Mouse (Mus musculus) skeletal muscle tissue, adult 2 months (tissue): Measurements from ENCODE around the gene Ckap2.

ENCODE experiments used
- DNase-seq: peaks from one replicate; pipeline ENCODE4 v3.0.0-alpha.2; 2012; ENCODE audit warnings: low read depth, low spot score

The Ckap2 gene

DNA sequence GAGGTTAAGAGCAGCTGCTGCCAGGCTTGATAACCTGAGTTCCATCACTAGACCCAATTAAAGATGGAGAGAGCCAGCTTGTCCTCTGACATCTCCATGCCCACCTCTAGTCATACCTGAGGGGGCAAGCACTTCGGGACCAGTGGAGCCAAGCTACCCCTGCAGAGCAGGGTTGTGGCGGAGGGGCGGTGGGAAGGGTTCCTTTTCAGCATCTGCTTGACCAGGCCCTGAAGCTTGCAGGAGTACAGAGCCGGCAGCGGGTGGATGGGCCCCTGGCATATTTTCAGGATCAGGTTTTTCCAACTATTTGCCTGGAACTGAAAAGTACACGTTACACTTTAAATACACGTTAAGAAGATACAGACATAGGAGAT, 37.3 kb downstream of the Ckap2 start:
- DNase-seq, result no peak

DNA sequence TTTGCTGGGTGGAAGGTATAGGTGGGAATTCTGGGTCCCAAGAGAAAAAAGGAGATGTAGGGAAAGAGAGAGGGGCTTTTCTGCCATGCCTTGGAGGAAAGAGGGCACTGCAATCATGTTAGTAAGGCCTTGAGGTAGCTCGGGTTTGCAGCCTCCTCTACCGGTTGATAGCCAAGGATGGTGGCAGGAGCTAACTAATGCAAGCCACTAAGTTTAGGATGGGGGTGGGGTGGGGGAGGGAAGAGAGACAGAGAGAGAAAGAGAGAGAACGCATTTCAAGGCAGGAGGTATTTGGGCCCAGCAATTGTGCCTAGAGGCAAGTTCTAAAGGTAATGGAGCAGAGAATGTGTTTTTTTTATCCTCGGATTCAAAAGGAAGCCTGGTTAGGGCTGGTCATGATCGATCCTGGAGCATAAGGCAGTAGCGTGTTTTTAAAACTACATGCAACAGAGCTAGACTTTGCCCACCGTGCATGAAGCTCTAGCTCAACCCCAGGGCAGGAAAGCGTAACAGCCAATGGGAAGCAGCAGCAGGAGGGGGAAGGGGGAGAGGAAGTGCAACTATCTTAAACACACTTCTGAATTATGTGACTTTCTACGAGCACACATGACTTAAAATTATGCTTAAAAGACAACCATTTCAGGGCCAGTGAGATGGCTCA, 37.8 kb downstream of the Ckap2 start:
- DNase-seq, result no peak

DNA sequence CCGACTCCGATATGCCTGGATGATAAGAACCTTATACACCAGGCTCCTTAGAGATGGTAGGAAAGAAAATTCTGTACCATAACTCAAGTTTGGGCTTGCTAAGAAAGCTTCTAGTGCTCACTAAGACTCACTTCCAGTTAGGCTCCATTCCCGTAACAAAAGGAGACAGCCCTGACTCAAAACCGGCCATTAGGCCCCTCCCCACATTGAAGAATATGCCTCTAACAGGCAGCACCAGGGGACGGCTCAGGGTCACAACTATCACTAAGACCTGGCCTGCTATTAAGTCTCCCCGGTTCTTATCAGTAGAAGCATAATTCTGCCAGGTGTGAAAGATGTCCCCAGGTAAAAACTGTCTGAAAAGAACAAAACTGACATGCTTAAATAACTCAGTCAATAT, 39.8 kb downstream of the Ckap2 start:
- DNase-seq, result no peak

DNA sequence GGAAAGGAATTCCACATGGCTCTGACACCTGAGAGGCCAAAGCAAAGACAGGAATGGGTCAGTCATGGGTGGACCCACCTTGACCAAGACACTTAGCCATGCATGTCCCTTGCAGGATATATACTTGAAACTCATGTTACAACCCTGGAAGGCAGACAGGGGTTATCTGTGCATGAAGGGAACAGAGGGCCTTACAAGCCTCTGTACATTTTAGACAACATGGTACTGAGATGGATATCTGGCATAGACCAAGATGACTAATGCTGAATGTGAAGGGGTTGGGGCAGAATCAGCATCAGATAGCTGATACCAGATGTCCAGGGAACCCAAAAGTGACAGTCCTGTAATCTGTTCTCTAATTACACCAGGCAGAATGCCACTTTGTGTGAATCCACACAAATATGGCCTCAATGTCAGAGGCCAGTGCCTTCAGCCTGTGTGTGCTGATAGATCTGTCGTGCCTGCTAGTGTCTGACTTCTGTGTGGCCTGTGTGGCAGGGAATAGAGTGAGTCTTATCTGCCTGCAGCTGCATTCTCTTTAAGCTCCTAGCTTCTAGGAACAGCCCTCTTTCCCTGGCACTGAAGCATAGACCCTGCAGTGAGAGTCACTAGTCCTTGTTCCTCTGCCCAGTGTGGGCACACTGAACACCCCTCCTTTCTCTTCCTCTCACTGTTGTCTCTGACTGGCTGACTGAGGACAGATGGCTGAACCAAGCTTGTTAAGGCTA, 41.7 kb downstream of the Ckap2 start:
- DNase-seq, result no peak

DNA sequence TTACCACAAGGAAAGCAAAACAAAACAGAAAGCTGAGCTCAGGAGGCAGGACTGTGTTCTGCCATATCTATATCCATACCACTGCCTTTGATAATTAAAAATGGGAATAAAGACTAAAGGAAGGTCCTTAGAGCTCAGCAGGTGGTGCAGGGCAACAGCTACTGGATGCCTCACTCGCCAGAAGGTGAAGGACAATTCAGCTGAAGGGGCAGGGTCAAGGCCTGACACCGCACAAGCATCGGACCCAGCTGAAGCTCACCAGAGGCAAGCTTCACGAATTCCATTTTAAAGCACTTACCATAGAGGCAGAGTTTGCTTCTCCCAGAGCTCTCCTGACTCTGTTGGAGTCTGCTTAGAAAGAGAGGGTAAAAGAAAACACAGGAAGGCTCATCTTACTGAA, 43.0 kb downstream of the Ckap2 start:
- DNase-seq, result no peak

DNA sequence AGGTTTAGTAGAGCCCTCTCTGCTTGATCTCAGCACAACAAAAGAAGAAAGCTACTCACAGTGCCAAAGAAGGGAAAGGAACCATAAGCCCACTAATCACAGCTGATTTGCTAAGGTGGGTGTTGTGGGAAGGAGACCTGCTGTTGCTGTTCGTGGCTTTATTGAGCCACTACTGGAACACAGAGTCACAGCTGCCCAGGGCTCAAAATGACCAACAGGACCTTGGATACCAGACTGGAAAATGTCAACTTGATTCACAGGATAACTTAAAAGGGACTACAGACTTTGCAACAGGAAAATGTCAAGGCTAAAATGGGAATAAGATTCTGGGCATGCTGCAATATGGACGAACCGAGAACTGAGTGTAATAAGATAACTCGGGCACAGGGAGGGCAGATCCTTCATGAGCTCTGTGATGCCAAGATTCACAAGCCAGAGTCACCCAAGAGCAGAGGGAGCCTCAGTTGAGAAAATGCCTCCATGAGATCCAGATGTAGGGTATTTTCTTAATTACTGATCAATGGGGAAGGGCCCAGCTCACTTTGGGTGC, 43.7 kb downstream of the Ckap2 start:
- DNase-seq, result peak; percentile 87

DNA sequence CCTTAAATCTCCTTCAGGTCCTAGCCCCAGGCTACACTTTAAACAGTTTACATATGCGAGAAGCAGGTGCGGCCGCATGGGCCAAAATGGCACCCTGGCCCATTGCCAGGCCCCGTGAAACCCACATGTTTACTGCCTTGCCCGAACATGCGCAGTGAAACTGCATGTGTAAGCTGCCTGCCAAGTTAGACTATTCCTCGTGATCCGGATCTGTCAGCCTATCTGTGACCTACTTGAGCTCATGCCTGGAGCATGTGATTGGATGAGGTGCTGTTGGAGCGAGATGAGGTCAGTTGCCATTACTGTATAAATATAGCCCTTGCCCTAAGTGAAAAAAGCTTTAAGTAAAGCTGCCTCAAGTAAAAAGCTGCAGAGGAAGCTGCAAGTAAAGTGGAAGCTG, 49.2 kb downstream of the Ckap2 start:
- peak; percentile 93 for DNase-seq

DNA sequence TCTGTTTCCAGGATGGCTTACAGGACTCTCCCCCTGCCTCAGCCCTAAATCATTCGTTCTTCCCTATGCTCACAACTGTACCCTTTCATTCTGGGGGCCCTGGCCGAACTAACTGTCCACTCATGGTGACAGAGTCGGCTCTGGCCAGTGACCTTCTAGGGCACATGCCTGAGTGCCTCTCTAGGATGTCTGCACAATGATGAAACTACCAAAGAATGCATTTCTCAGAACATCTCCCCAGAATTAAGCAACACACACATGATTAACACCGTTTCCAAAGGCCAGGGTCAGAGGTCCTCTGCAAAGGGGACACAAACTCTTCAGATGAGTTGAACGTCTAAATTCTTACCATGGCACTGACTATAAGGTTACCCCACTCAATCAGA, 50.9 kb downstream of the Ckap2 start:
- no peak for DNase-seq

DNA sequence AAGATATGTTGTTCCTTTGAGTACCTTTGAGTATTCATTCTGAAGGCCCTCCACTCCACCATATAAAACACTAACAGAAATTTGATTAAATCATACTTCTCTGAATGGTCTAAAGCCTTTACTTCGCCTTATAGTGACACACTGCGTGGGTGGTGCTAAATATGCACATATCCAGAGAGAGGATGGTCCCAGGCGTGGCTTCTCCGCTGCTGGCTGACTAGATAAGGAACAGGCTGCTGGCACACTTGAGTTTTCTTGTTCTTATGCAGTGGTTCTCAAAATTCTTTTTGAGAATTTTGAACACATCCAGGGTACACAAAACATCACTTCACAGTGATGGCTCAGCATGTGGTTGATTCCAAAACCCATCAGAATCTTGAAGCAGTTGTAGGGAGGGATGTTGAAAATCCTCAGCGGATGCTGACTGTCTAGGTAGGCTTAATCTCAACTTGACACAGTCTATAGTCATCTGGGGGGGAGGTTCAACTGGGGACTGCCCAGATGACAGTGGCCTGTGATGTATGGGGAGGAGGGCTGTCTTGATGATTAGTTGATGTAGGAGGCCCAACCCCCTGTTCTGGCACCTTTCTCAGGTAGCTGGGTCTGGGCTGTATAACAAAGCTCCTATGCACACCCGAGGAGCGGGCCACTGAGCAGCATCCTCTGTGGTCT, 51.4 kb downstream of the Ckap2 start:
- no peak for DNase-seq

DNA sequence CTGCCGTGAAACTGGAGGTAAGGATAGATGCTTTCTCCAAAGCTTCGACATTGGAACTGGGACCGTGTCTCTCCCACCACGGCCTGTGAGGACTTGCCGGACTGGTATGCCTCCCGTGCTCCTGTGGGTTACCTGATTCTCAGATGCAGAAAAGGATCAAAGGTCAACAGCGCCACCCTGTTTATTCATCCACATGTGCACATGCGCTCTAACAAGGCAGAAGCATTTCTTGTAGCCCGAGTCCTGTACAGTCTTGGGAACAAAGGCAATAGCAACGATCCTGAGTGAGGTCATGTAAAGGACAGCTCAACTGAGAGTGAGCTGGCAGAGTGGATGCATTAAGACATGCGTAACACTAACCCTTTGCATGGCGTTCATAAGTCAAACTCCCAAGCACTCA, 53.6 kb downstream of the Ckap2 start:
- no peak for DNase-seq

DNA sequence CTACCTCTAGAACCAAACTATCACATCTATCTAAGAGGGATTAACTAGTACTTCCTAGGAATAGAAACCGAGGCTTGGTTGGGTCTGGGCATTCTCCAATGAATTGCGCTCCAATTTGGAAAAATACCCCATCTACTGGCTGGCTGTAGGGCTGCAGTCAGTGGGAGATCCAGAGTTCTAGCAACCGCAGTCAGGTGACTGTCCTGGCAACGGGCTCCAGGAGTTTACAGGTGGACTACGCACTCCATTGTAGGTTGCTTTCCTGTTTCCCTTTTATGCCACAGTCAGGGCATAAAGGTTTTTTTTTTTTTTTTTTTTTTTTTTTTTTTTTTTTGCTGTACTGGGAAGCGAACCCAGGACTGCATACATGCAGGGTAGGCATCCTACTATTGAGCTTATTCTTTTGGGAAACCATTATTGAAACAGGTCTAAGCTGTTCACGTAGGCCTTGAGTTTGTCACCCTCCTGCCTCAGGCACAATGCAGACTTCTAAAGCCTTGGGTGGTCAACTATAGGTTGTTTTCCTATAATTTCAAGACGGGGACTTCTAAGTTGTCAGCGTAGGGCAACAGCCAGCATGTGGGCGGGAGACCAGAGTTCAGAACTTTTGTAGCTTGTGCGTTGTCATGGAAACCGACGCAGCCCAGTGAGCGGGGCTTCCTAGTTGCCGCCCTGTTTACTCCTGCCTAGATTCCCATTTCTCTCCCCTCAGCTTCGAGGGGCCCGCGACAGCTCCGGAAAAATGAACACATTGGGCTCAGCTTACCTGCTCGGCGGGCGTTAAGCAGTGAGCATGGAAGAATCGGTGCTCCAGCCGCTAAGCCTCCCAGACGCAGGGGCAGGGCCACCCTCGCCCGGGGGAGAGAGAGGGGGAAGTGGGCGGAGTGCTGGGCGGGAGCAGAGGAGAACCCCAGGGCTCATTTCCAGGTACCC, 61.1 kb downstream of the Ckap2 start, which contains the start of gene Nek5:
TSS of gene Nek5 (minus strand) at position 834 of the 933 bp plus-strand sequence.
- DNase-seq, result no peak
